Mouse (Mus musculus): ENCODE results near the gene Fbrsl1.

Gene Fbrsl1

GRCm38 (mm10) chr5:110448436-110449134, at the start of gene Fbrsl1:
Gene Fbrsl1, minus strand, starts transcription at chr5:110448503.
- peak; percentile 98 for DNase-seq

GRCm38 (mm10) chr5:110498071-110498470, 49.8 kb upstream of the Fbrsl1 start:
- DNase-seq: no peak

GRCm38 (mm10) chr5:110497556-110497955, 49.3 kb upstream of the Fbrsl1 start:
- peak; percentile 8 for DNase-seq

- DNase-seq: peak; percentile 44
These were observed 46.7 kb upstream of the Fbrsl1 start for GRCm38 (mm10) chr5:110495051-110495450.

GRCm38 (mm10) chr5:110494396-110494795, 46.1 kb upstream of the Fbrsl1 start:
- DNase-seq: peak; percentile 31

GRCm38 (mm10) chr5:110493785-110494184, 45.5 kb upstream of the Fbrsl1 start:
- DNase-seq: peak; percentile 86

GRCm38 (mm10) chr5:110489639-110490038, 41.3 kb upstream of the Fbrsl1 start:
- DNase-seq: no peak

- DNase-seq: no peak
These were observed 39.6 kb upstream of the Fbrsl1 start for GRCm38 (mm10) chr5:110487943-110488342.

- no peak for DNase-seq
These were observed 38.5 kb upstream of the Fbrsl1 start for GRCm38 (mm10) chr5:110486674-110487334.

GRCm38 (mm10) chr5:110484711-110485110, 36.4 kb upstream of the Fbrsl1 start:
- no peak for DNase-seq

- no peak for DNase-seq
These were observed 30.9 kb upstream of the Fbrsl1 start for GRCm38 (mm10) chr5:110479228-110479627.

GRCm38 (mm10) chr5:110474156-110474555, 25.9 kb upstream of the Fbrsl1 start:
- DNase-seq: no peak

- DNase-seq: no peak
These were observed 24.5 kb upstream of the Fbrsl1 start for GRCm38 (mm10) chr5:110472834-110473233.

- DNase-seq: peak; percentile 65
These were observed 23.7 kb upstream of the Fbrsl1 start for GRCm38 (mm10) chr5:110471981-110472476.

GRCm38 (mm10) chr5:110471285-110471684, 23.0 kb upstream of the Fbrsl1 start:
- no peak for DNase-seq

- no peak for DNase-seq
These were observed 21.1 kb upstream of the Fbrsl1 start for GRCm38 (mm10) chr5:110469227-110469925.

GRCm38 (mm10) chr5:110468296-110468695, 20.0 kb upstream of the Fbrsl1 start:
- peak; percentile 44 for DNase-seq

GRCm38 (mm10) chr5:110467725-110468124, 19.4 kb upstream of the Fbrsl1 start:
- DNase-seq: no peak

GRCm38 (mm10) chr5:110466531-110467424, 18.5 kb upstream of the Fbrsl1 start:
- DNase-seq: no peak

GRCm38 (mm10) chr5:110462646-110463045, 14.3 kb upstream of the Fbrsl1 start:
- DNase-seq: no peak

GRCm38 (mm10) chr5:110458936-110459335, 10.6 kb upstream of the Fbrsl1 start:
- no peak for DNase-seq

GRCm38 (mm10) chr5:110455272-110455671, 7.0 kb upstream of the Fbrsl1 start:
- DNase-seq: no peak

GRCm38 (mm10) chr5:110449294-110449693, 991 bp upstream of the Fbrsl1 start:
- peak; percentile 18 for DNase-seq
